Mouse (Mus musculus) hematopoietic stem cell, adult 5-6 weeks (primary cell): ENCODE measurements around the gene OR5BS1P. TPM values are rescaled to one million over a fixed set of nuclear protein-coding genes. Genes with fewer than 3 reads are reported as not detected.
"Not testable (repeated sequence)": the region's sequence is repeated elsewhere in the genome, so short reads cannot be mapped to it uniquely, and the experiment has no call there.

Experiments used
- ATAC-seq, 2 experiments: fragments of 125-278 bp in 1 of 2; replicated peaks in 1 of 2; 2 replicates each; pipeline ENCODE4 v1.8.0; 2016 to 2017; ENCODE audit warnings: inconsistent platforms in 2 of 2, mild to moderate bottlenecking in 2 of 2, moderate number of reproducible peaks in 2 of 2, low read depth in 1 of 2, moderate TSS enrichment in 1 of 2; ENCODE audit not compliant: low FRiP score in 2 of 2, poor library complexity in 2 of 2, severe bottlenecking in 2 of 2, insufficient read depth in 1 of 2, low TSS enrichment in 1 of 2
- total RNA-seq: library from RNA; stranded (forward); fragments of 172-1452, 232-1000 nt; gene quantifications from 2 replicates; pipeline ENCODE4 v1.2.3, GENCODE M21; 2017

OR5BS1P gene
- total RNA-seq, 1 experiment from 2014 or later = not detected

GRCm38 (mm10) chr15:98492102-98492501 lies 22.4 kb downstream of the OR5BS1P start, which contains the start of gene Olfr279:
Gene Olfr279 (plus strand): TSS chr15:98492402.
- no peak for ATAC-seq

GRCm38 (mm10) chr15:98497631-98498030 lies 27.9 kb downstream of the OR5BS1P start:
- no peak for ATAC-seq

GRCm38 (mm10) chr15:98503317-98503716 lies 33.6 kb downstream of the OR5BS1P start:
- no peak for ATAC-seq

- peak; percentile 53 to 64; a peak in 1 of 4 replicates for ATAC-seq
Observed at GRCm38 (mm10) chr15:98504514-98504913, 34.8 kb downstream of the OR5BS1P start.

- ATAC-seq = peak; percentile 61 to 73
Observed at GRCm38 (mm10) chr15:98506253-98506957, 36.7 kb downstream of the OR5BS1P start.

GRCm38 (mm10) chr15:98507321-98507720 lies 37.6 kb downstream of the OR5BS1P start:
- ATAC-seq = no peak

- ATAC-seq = no peak
Observed at GRCm38 (mm10) chr15:98509387-98509786, 39.7 kb downstream of the OR5BS1P start.

GRCm38 (mm10) chr15:98510438-98511385 lies 41.0 kb downstream of the OR5BS1P start:
- peak; percentile 59 to 75 for ATAC-seq

GRCm38 (mm10) chr15:98511386-98511928 lies 41.8 kb downstream of the OR5BS1P start:
- peak; percentile 40 to 60; a peak in 3 of 4 replicates for ATAC-seq

- ATAC-seq = no peak
Observed at GRCm38 (mm10) chr15:98512232-98512631, 42.5 kb downstream of the OR5BS1P start.

- peak in 1 of 2 experiments; percentile 24; a peak in 1 of 4 replicates for ATAC-seq
Observed at GRCm38 (mm10) chr15:98512799-98513321, 43.2 kb downstream of the OR5BS1P start.

- ATAC-seq = not testable (repeated sequence)
Observed at GRCm38 (mm10) chr15:98513676-98514075, 44.0 kb downstream of the OR5BS1P start.

- peak in 1 of 2 experiments; percentile 18; a peak in 1 of 4 replicates for ATAC-seq
Observed at GRCm38 (mm10) chr15:98514146-98514545, 44.5 kb downstream of the OR5BS1P start.

GRCm38 (mm10) chr15:98514845-98515244 lies 45.1 kb downstream of the OR5BS1P start:
- ATAC-seq = not testable (repeated sequence)

- peak; percentile 33 to 68; a peak in 3 of 4 replicates for ATAC-seq
Observed at GRCm38 (mm10) chr15:98517380-98518355, 48.0 kb downstream of the OR5BS1P start.

- no peak for ATAC-seq
Observed at GRCm38 (mm10) chr15:98521245-98521644, 51.5 kb downstream of the OR5BS1P start.
